Mouse (Mus musculus): ENCODE measurements around the gene Mnt. TPM values are rescaled to one million over a fixed set of nuclear protein-coding genes. Genes with fewer than 3 reads are reported as not detected.
A peak's percentile ranks its signal among the peaks of the same experiment; 100 is the strongest.
"Not testable (repeated sequence)": the region's sequence is repeated elsewhere in the genome, so short reads cannot be mapped to it uniquely, and the experiment has no call there.

The Mnt gene
- polyA plus RNA-seq (2016; fragmentation: Nextera tagmentation; extraction: Ambion mirVana) = 3.2 and 3.8 TPM in 2 replicates

- Histone ChIP-seq H3K36me3 (no peaks in the 10 kb centered on the region; the same call in 1 of the 2 replicates), H3K4me3 (peak within 1 kb of the TSS; percentile 79), H3K4me1 (peaks cover 58% of the 10 kb centered on the region), H3K27ac (peak within 1 kb of the TSS; percentile 93), H3K9me3 (no peaks in the 10 kb centered on the region), H3K27me3 (ENCODE audit: insufficient read depth, poor library complexity, severe bottlenecking) (no peaks in the 10 kb centered on the region)
- DNase-seq (ENCODE audit: low spot score) = peak; percentile 100
- under 1% methylated on average over 70 of the region's 70 CpGs for WGBS
These were observed at the start of gene Mnt for GRCm38 (mm10) chr11:74830256-74831161. Gene Mnt (plus strand): TSS chr11:74830920.

GRCm38 (mm10) chr11:74792874-74793273 is 37.8 kb upstream of the Mnt start:
- WGBS = 92% methylated on average over 4 of the region's 4 CpGs
- no peaks in the 10 kb centered on the region for H3K4me1 ChIP-seq
- H3K27ac ChIP-seq = no peak overlapping the region
- no peaks in the 10 kb centered on the region for H3K9me3 ChIP-seq
- no peak overlapping the region for H3K4me3 ChIP-seq
- peaks cover 90% of the 10 kb centered on the region for H3K36me3 ChIP-seq
- no peaks in the 10 kb centered on the region for H3K27me3 ChIP-seq (ENCODE audit: insufficient read depth, poor library complexity, severe bottlenecking)
- DNase-seq (ENCODE audit: low spot score) = no peak

GRCm38 (mm10) chr11:74800658-74801057 is 30.1 kb upstream of the Mnt start:
- H3K9me3 ChIP-seq = no peaks in the 10 kb centered on the region
- no peak overlapping the region for H3K4me3 ChIP-seq
- no peaks in the 10 kb centered on the region for H3K27me3 ChIP-seq (ENCODE audit: insufficient read depth, poor library complexity, severe bottlenecking)
- no peaks in the 10 kb centered on the region for H3K4me1 ChIP-seq
- H3K36me3 ChIP-seq = peaks cover 55% of the 10 kb centered on the region
- WGBS = 90% methylated on average over 4 of the region's 4 CpGs
- DNase-seq (ENCODE audit: low spot score) = no peak
- H3K27ac ChIP-seq = no peak overlapping the region

GRCm38 (mm10) chr11:74804081-74804627 is 26.6 kb upstream of the Mnt start:
- Histone ChIP-seq H3K36me3 (peaks cover 59% of the 10 kb centered on the region), H3K9me3 (no peaks in the 10 kb centered on the region), H3K27ac (no peak overlapping the region), H3K4me3 (no peak overlapping the region), H3K27me3 (ENCODE audit: insufficient read depth, poor library complexity, severe bottlenecking) (no peaks in the 10 kb centered on the region), H3K4me1 (no peaks in the 10 kb centered on the region)
- 86% methylated on average over 3 of the region's 3 CpGs for WGBS
- no peak for DNase-seq (ENCODE audit: low spot score)

GRCm38 (mm10) chr11:74807246-74807882 is 23.4 kb upstream of the Mnt start:
- H3K36me3 ChIP-seq = peaks cover 58% of the 10 kb centered on the region

GRCm38 (mm10) chr11:74808251-74808853 is 22.4 kb upstream of the Mnt start:
- no peaks in the 10 kb centered on the region for H3K9me3 ChIP-seq
- peaks cover 8% of the 10 kb centered on the region for H3K4me1 ChIP-seq
- no peaks in the 10 kb centered on the region for H3K27me3 ChIP-seq (ENCODE audit: insufficient read depth, poor library complexity, severe bottlenecking)
- no peak for DNase-seq (ENCODE audit: low spot score)
- WGBS = 91% methylated on average over 6 of the region's 6 CpGs
- H3K36me3 ChIP-seq = peaks cover 57% of the 10 kb centered on the region
- H3K4me3 ChIP-seq = no peak overlapping the region
- H3K27ac ChIP-seq = no peak overlapping the region

More at GRCm38 (mm10) chr11:74807246-74807882, 23.4 kb upstream of the Mnt start:
- WGBS = 88% methylated on average over 6 of the region's 6 CpGs
- Histone ChIP-seq H3K4me3 (no peak overlapping the region), H3K27me3 (ENCODE audit: insufficient read depth, poor library complexity, severe bottlenecking) (no peaks in the 10 kb centered on the region), H3K27ac (no peak overlapping the region), H3K4me1 (peaks cover 8% of the 10 kb centered on the region), H3K9me3 (no peaks in the 10 kb centered on the region)
- DNase-seq (ENCODE audit: low spot score) = no peak

GRCm38 (mm10) chr11:74810134-74810533 is 20.6 kb upstream of the Mnt start:
- Histone ChIP-seq H3K27me3 (ENCODE audit: insufficient read depth, poor library complexity, severe bottlenecking) (no peaks in the 10 kb centered on the region), H3K36me3 (peaks cover 53% of the 10 kb centered on the region)
- DNase-seq (ENCODE audit: low spot score) = no peak

GRCm38 (mm10) chr11:74811027-74811426 is 19.7 kb upstream of the Mnt start:
- not testable (repeated sequence) for DNase-seq (ENCODE audit: low spot score); H3K4me1 ChIP-seq; H3K27me3 ChIP-seq (ENCODE audit: insufficient read depth, poor library complexity, severe bottlenecking); H3K9me3 ChIP-seq; H3K4me3 ChIP-seq
- 57% methylated on average over 3 of the region's 3 CpGs for WGBS
- Histone ChIP-seq H3K27ac (peak overlapping the region; percentile 83; the same call in 1 of the 2 replicates), H3K36me3 (peaks cover 44% of the 10 kb centered on the region)

More at GRCm38 (mm10) chr11:74810134-74810533, 20.6 kb upstream of the Mnt start:
- Histone ChIP-seq H3K4me3 (no peak overlapping the region), H3K9me3 (no peaks in the 10 kb centered on the region), H3K27ac (no peak overlapping the region), H3K4me1 (peaks cover 8% of the 10 kb centered on the region)

GRCm38 (mm10) chr11:74811538-74811937 is 19.2 kb upstream of the Mnt start:
- no peaks in the 10 kb centered on the region for H3K9me3 ChIP-seq
- H3K4me1 ChIP-seq = peaks cover 8% of the 10 kb centered on the region
- no peaks in the 10 kb centered on the region for H3K27me3 ChIP-seq (ENCODE audit: insufficient read depth, poor library complexity, severe bottlenecking)
- peaks cover 44% of the 10 kb centered on the region for H3K36me3 ChIP-seq
- DNase-seq (ENCODE audit: low spot score) = no peak
- H3K4me3 ChIP-seq = no peak overlapping the region
- 72% methylated on average over 5 of the region's 5 CpGs for WGBS
- peak overlapping the region; percentile 83 for H3K27ac ChIP-seq

- H3K27me3 ChIP-seq (ENCODE audit: insufficient read depth, poor library complexity, severe bottlenecking) = no peaks in the 10 kb centered on the region
- peaks cover 8% of the 10 kb centered on the region for H3K4me1 ChIP-seq
- H3K4me3 ChIP-seq = no peak overlapping the region
- H3K27ac ChIP-seq = no peak overlapping the region
- H3K9me3 ChIP-seq = no peaks in the 10 kb centered on the region
- DNase-seq (ENCODE audit: low spot score) = no peak
- H3K36me3 ChIP-seq = peaks cover 43% of the 10 kb centered on the region
These were observed 14.9 kb upstream of the Mnt start for GRCm38 (mm10) chr11:74815795-74816194.

- no peak for DNase-seq (ENCODE audit: low spot score)
- Histone ChIP-seq H3K27me3 (ENCODE audit: insufficient read depth, poor library complexity, severe bottlenecking) (no peaks in the 10 kb centered on the region), H3K4me3 (no peak overlapping the region), H3K4me1 (peaks cover under 1% of the 10 kb centered on the region; the same call in 1 of the 2 replicates), H3K9me3 (no peaks in the 10 kb centered on the region), H3K36me3 (peaks cover 38% of the 10 kb centered on the region), H3K27ac (no peak overlapping the region)
- 60% methylated on average over 1 of the region's 1 CpGs for WGBS
These were observed 9.8 kb upstream of the Mnt start for GRCm38 (mm10) chr11:74820921-74821320.

- WGBS = 29% methylated on average over 1 of the region's 1 CpGs
- H3K4me3 ChIP-seq = no peak overlapping the region
- peaks cover 34% of the 10 kb centered on the region for H3K36me3 ChIP-seq
- H3K9me3 ChIP-seq = no peaks in the 10 kb centered on the region
- H3K27me3 ChIP-seq (ENCODE audit: insufficient read depth, poor library complexity, severe bottlenecking) = no peaks in the 10 kb centered on the region
- H3K27ac ChIP-seq = no peak overlapping the region
- DNase-seq (ENCODE audit: low spot score) = no peak
- peaks cover 5% of the 10 kb centered on the region; the same call in 1 of the 2 replicates for H3K4me1 ChIP-seq
These were observed 9.3 kb upstream of the Mnt start for GRCm38 (mm10) chr11:74821463-74821862.

Measured in heart, embryonic 10.5 days (tissue).